Mouse (Mus musculus) CD8-positive naive resting alpha-beta T cell, adult 2 months (primary cell): ENCODE results near the gene Olfr1270.
"Not testable (repeated sequence)": the region's sequence is repeated elsewhere in the genome, so short reads cannot be mapped to it uniquely, and the experiment has no call there.

Source experiments
- DNase-seq, 2 experiments: peaks; one replicate each; pipeline ENCODE4 v3.0.0; 2022; ENCODE audit warnings: low read depth in 2 of 2, low spot score in 2 of 2

Gene Olfr1270

GRCm38 (mm10) chr2:90152991-90153390, at the start of gene Olfr1270:
Gene Olfr1270, minus strand, starts transcription at chr2:90153091.
- no peak for DNase-seq

- not testable (repeated sequence) for DNase-seq
These were observed 46.7 kb upstream of the Olfr1270 start for GRCm38 (mm10) chr2:90199606-90200005.

- DNase-seq, result not testable (repeated sequence)
These were observed 42.4 kb upstream of the Olfr1270 start for GRCm38 (mm10) chr2:90195285-90195684.

- DNase-seq, result not testable (repeated sequence)
These were observed 41.9 kb upstream of the Olfr1270 start for GRCm38 (mm10) chr2:90194750-90195149.

GRCm38 (mm10) chr2:90187082-90187481, 34.2 kb upstream of the Olfr1270 start:
- not testable (repeated sequence) for DNase-seq

- not testable (repeated sequence) for DNase-seq
These were observed 33.2 kb upstream of the Olfr1270 start for GRCm38 (mm10) chr2:90186082-90186481.

- no peak for DNase-seq
These were observed 1.0 kb upstream of the Olfr1270 start for GRCm38 (mm10) chr2:90153916-90154315.

- DNase-seq, result no peak
These were observed 10.7 kb downstream of the Olfr1270 start, which contains the start of gene Olfr32 for GRCm38 (mm10) chr2:90142196-90142595. Gene Olfr32, minus strand, starts transcription at chr2:90142296.

- no peak for DNase-seq
These were observed 31.6 kb downstream of the Olfr1270 start, which contains the start of gene Olfr1269 for GRCm38 (mm10) chr2:90121312-90121711. Gene Olfr1269, minus strand, starts transcription at chr2:90121412.
